Mouse (Mus musculus): ENCODE measurements at regions not wholly inside any gene's neighbourhood (a gene's known extent, or its start where the extent isn't known, plus 50 kb on each side); places are given as distances from the start of the nearest gene placed in this dataset.

DNA sequence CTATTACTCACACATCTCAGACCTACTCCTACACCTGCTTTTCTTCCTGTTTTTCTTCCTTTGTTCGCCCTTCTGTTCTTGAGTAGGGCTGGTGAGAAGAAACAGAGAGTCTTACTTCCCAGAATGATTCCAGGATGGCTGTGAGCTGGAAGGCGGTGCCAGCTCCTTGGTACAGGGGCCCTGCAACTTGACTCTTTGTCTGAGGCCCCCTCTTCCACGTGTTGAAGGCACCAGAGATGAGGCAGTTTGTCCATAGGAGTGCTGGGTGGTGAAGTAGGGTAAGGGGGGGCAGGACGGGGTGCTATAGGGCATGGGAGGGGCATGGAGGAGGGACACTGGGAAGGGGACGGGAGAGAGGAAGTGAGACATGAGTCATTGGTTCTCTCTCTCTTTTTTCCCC is 60.8 kb downstream of the Dmrta2 start:
- Histone ChIP-seq H3K4me2 (replicated peaks) (no peak overlapping the region), H3K4me3 (replicated peaks; ENCODE audit: low read length) (no peak overlapping the region), H3K9me3 (ENCODE audit: control insufficient read depth, low read length) (no peaks in the 10 kb centered on the region), H3K27ac (no peak overlapping the region), H3K36me3 (replicated peaks; ENCODE audit: control insufficient read depth, insufficient read depth) (no peaks in the 10 kb centered on the region), H3K4me1 (replicated peaks; ENCODE audit: control insufficient read depth, insufficient read depth, low read length) (no peaks in the 10 kb centered on the region), H3K27me3 (ENCODE audit: control insufficient read depth, insufficient read depth, low read length) (no peaks in the 10 kb centered on the region), H3K9ac (no peak overlapping the region)
- no peak for DNase-seq (ENCODE audit: low spot score)
- ATAC-seq (ENCODE audit: low FRiP score): no peak
- 72% methylated on average over 5 of the region's 5 CpGs for WGBS

GRCm38 (mm10) chr4:110044851-110045618 is 67.2 kb downstream of the Dmrta2 start:
- Histone ChIP-seq H3K27me3 (ENCODE audit: control insufficient read depth, insufficient read depth, low read length) (no peaks in the 10 kb centered on the region), H3K27ac (no peak overlapping the region), H3K4me2 (replicated peaks) (no peak overlapping the region), H3K36me3 (replicated peaks; ENCODE audit: control insufficient read depth, insufficient read depth) (no peaks in the 10 kb centered on the region), H3K4me3 (replicated peaks; ENCODE audit: low read length) (no peak overlapping the region), H3K9ac (no peak overlapping the region), H3K9me3 (ENCODE audit: control insufficient read depth, low read length) (no peaks in the 10 kb centered on the region), H3K4me1 (replicated peaks; ENCODE audit: control insufficient read depth, insufficient read depth, low read length) (no peaks in the 10 kb centered on the region)
- 90% methylated on average over 17 of the region's 17 CpGs for WGBS
- ATAC-seq (ENCODE audit: low FRiP score): no peak
- no peak for DNase-seq (ENCODE audit: low spot score)

DNA sequence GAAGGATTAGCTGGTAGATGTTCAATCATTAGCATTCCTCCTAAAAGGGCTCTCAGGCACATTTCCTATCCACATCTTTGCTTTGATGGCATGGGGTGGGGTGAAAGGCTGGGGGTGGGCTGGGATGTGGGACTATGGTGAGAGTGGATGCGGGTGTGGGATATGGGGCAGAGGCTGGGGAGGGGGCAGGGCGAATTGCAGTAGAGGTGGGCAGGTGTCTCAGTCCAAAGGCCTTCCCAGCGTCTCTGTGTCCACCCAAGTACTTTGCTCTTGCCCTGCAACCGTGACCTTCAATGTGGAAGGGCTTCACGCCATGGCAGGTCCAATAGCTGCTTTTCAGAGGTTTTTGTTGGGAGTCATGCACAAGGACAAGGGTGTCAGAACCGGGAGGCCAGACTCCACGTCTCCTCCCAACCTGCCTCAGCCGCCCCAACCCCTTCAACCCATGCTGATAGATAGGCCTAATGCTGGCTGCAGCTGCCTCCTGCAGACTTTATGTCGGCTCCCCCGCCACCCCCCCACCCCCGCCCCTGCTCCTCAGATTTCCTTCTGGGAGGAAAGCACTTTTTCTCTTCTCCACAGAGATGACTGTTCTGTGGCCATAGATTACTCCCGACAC is 67.9 kb downstream of the Dmrta2 start:
- Histone ChIP-seq H3K9me3 (ENCODE audit: control insufficient read depth, low read length) (no peaks in the 10 kb centered on the region), H3K27me3 (ENCODE audit: control insufficient read depth, insufficient read depth, low read length) (no peaks in the 10 kb centered on the region), H3K9ac (no peak overlapping the region), H3K36me3 (replicated peaks; ENCODE audit: control insufficient read depth, insufficient read depth) (no peaks in the 10 kb centered on the region), H3K4me2 (replicated peaks) (no peak overlapping the region), H3K27ac (no peak overlapping the region), H3K4me3 (replicated peaks; ENCODE audit: low read length) (no peak overlapping the region), H3K4me1 (replicated peaks; ENCODE audit: control insufficient read depth, insufficient read depth, low read length) (peaks cover 3% of the 10 kb centered on the region; the same call in 1 of the 2 replicates)
- 86% methylated on average over 12 of the region's 12 CpGs for WGBS
- ATAC-seq (ENCODE audit: low FRiP score) (no peak), DNase-seq (ENCODE audit: low spot score) (no peak)

GRCm38 (mm10) chr4:110046270-110046651 is 68.4 kb downstream of the Dmrta2 start:
- H3K27ac ChIP-seq: no peak overlapping the region

DNA sequence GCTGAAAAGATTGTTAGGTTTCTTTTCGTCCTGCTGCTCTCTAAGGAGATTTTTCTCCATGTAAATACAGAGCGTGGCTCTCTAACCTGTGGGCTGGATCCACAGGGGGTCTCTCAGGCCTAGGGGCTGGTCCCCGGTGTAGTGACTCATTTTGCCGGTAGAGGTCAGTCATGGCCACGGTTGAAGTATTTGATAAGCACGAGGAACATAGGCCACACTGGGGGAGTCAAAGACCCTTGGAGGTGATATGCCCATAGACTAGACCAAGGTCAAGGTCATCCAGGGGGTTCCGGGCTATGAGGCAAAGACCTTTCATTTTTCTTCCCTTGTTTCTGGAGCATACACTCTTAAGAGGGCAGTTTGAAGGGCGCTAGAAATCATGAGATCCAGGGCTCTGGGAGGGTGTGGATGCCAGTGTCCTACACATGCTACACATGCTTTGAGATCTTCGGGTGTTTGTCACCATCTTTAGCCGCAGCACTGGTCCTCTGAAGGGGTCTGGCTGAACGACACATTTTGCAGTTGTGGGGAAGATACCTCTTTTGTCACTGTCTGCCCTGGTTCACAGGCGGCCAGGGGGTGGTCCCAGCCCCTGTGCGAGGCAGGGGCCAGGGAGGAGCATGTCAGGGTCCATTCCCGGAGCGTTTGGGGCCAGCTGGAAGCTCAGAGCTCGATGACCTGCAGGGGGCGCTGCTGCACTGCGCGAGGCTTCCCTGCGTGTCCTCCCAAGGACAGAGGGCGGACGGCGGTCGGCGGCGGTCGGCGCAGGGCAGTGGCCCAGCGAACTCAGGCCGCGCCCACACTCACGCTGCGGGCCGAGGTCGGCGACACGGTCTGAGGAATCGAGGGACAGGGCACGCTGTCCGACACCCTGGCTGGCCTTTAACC is 72.8 kb downstream of the Dmrta2 start:
- peak overlapping the region; percentile 78 for H3K27ac ChIP-seq
- ATAC-seq (ENCODE audit: low FRiP score) (peak; percentile 92), DNase-seq (ENCODE audit: low spot score) (peak; percentile 96)
- H3K4me1 ChIP-seq (replicated peaks; ENCODE audit: control insufficient read depth, insufficient read depth, low read length): peaks cover 12% of the 10 kb centered on the region
- H3K36me3 ChIP-seq (replicated peaks; ENCODE audit: control insufficient read depth, insufficient read depth): no peaks in the 10 kb centered on the region
- peak overlapping the region; percentile 45 for H3K4me3 ChIP-seq (replicated peaks; ENCODE audit: low read length)
- H3K9me3 ChIP-seq (ENCODE audit: control insufficient read depth, low read length): no peaks in the 10 kb centered on the region
- WGBS: 2% methylated on average over 40 of the region's 40 CpGs
- H3K4me2 ChIP-seq (replicated peaks): peak overlapping the region; percentile 86
- no peaks in the 10 kb centered on the region for H3K27me3 ChIP-seq (ENCODE audit: control insufficient read depth, insufficient read depth, low read length)
- peak overlapping the region; percentile 71 for H3K9ac ChIP-seq

More at GRCm38 (mm10) chr4:110046270-110046651, 68.4 kb downstream of the Dmrta2 start:
- ATAC-seq (ENCODE audit: low FRiP score) (no peak), DNase-seq (ENCODE audit: low spot score) (no peak)
- WGBS: 89% methylated on average over 11 of the region's 11 CpGs
- H3K27me3 ChIP-seq (ENCODE audit: control insufficient read depth, insufficient read depth, low read length): no peaks in the 10 kb centered on the region
- no peak overlapping the region for H3K4me2 ChIP-seq (replicated peaks)
- H3K4me3 ChIP-seq (replicated peaks; ENCODE audit: low read length): no peak overlapping the region
- H3K9ac ChIP-seq: no peak overlapping the region
- H3K36me3 ChIP-seq (replicated peaks; ENCODE audit: control insufficient read depth, insufficient read depth): no peaks in the 10 kb centered on the region
- peaks cover 4% of the 10 kb centered on the region; the same call in 1 of the 2 replicates for H3K4me1 ChIP-seq (replicated peaks; ENCODE audit: control insufficient read depth, insufficient read depth, low read length)
- no peaks in the 10 kb centered on the region for H3K9me3 ChIP-seq (ENCODE audit: control insufficient read depth, low read length)

DNA sequence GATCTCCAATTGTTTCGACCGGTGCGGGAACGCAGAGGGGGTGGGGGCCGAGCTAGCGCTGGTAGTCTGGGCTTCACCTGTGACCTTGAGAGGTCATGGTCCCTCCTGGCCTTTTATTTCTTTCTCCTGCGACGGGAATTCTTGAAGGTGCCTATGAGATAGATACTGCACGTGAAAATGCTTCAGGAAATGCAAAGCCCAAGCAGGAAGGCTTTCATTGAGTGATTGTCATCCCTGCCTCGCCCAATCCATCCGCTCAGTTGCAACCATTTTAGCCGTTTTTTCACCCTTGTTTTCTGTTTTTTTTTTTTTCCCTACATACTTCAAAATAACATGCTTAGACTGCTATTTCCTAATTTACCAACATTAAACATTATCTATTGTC is 73.4 kb downstream of the Dmrta2 start:
- no peaks in the 10 kb centered on the region for H3K36me3 ChIP-seq (replicated peaks; ENCODE audit: control insufficient read depth, insufficient read depth)
- peaks cover 12% of the 10 kb centered on the region for H3K4me1 ChIP-seq (replicated peaks; ENCODE audit: control insufficient read depth, insufficient read depth, low read length)
- H3K9me3 ChIP-seq (ENCODE audit: control insufficient read depth, low read length): no peaks in the 10 kb centered on the region
- no peaks in the 10 kb centered on the region for H3K27me3 ChIP-seq (ENCODE audit: control insufficient read depth, insufficient read depth, low read length)
- peak overlapping the region; percentile 86 for H3K4me2 ChIP-seq (replicated peaks)
- 11% methylated on average over 12 of the region's 12 CpGs for WGBS
- peak overlapping the region; percentile 45 for H3K4me3 ChIP-seq (replicated peaks; ENCODE audit: low read length)
- ATAC-seq (ENCODE audit: low FRiP score): peak; percentile 49
- H3K9ac ChIP-seq: peak overlapping the region; percentile 71
- peak; percentile 39 for DNase-seq (ENCODE audit: low spot score)
- H3K27ac ChIP-seq: peak overlapping the region; percentile 78

DNA sequence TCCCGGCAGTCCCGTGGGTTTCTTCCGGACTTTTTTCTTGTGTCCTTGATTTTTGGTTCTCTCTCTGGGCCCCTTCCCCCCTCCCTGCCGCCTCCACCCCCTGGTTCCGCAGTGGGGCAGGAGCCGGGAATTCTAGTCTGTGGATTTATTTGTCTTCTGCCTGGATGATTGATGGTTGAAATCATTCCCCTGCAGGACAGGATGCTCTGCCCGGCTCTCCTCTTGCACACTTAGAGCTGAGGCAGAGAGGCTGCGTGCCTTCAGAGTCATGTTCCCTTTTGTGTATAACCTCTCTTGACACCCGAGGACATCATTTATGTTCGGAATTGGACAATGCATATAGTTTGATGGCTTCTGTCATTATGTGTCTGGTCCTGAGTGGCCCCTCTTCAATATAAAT is 74.0 kb downstream of the Dmrta2 start:
- ATAC-seq (ENCODE audit: low FRiP score): no peak
- Histone ChIP-seq H3K9me3 (ENCODE audit: control insufficient read depth, low read length) (no peaks in the 10 kb centered on the region), H3K27ac (peak overlapping the region; percentile 78), H3K4me1 (replicated peaks; ENCODE audit: control insufficient read depth, insufficient read depth, low read length) (peaks cover 12% of the 10 kb centered on the region), H3K9ac (peak overlapping the region; percentile 71), H3K36me3 (replicated peaks; ENCODE audit: control insufficient read depth, insufficient read depth) (no peaks in the 10 kb centered on the region), H3K4me2 (replicated peaks) (peak overlapping the region; percentile 86), H3K27me3 (ENCODE audit: control insufficient read depth, insufficient read depth, low read length) (no peaks in the 10 kb centered on the region), H3K4me3 (replicated peaks; ENCODE audit: low read length) (no peak overlapping the region)
- no peak for DNase-seq (ENCODE audit: low spot score)
- 27% methylated on average over 10 of the region's 10 CpGs for WGBS

- H3K9ac ChIP-seq: no peak overlapping the region
- H3K27me3 ChIP-seq (ENCODE audit: control insufficient read depth, insufficient read depth, low read length): no peaks in the 10 kb centered on the region
- H3K4me3 ChIP-seq (replicated peaks; ENCODE audit: low read length): no peak overlapping the region
- no peak overlapping the region for H3K27ac ChIP-seq
- ATAC-seq (ENCODE audit: low FRiP score): no peak
- no peak for DNase-seq (ENCODE audit: low spot score)
- no peaks in the 10 kb centered on the region for H3K9me3 ChIP-seq (ENCODE audit: control insufficient read depth, low read length)
- no peak overlapping the region for H3K4me2 ChIP-seq (replicated peaks)
- no peaks in the 10 kb centered on the region for H3K36me3 ChIP-seq (replicated peaks; ENCODE audit: control insufficient read depth, insufficient read depth)
- H3K4me1 ChIP-seq (replicated peaks; ENCODE audit: control insufficient read depth, insufficient read depth, low read length): peaks cover 12% of the 10 kb centered on the region
- 90% methylated on average over 4 of the region's 4 CpGs for WGBS
Measured at GRCm38 (mm10) chr4:110052998-110053397, 75.1 kb downstream of the Dmrta2 start.

DNA sequence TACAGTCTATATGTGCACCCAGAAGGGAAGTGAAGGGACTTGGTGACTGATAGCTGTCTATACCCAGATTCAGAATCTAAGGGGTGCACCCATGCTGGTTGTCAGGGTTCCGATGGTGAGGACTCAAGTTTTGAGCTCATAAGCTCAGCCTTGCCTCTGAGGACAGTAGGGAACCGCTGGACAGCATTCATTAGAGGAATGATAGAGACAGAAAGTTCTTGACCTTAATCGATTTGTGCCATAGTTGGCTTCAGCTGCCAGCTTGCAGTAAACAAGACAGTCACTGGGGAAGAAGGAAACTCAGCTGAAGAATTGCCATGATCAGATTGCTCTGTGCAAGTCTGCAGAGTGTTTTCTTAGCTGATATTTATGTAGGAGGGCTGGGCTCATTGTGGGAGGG is 96.0 kb downstream of the Dmrta2 start:
- Histone ChIP-seq H3K9ac (no peak overlapping the region), H3K36me3 (replicated peaks; ENCODE audit: control insufficient read depth, insufficient read depth) (no peaks in the 10 kb centered on the region), H3K9me3 (ENCODE audit: control insufficient read depth, low read length) (no peaks in the 10 kb centered on the region), H3K4me2 (replicated peaks) (no peak overlapping the region), H3K27me3 (ENCODE audit: control insufficient read depth, insufficient read depth, low read length) (no peaks in the 10 kb centered on the region), H3K27ac (no peak overlapping the region), H3K4me3 (replicated peaks; ENCODE audit: low read length) (no peak overlapping the region), H3K4me1 (replicated peaks; ENCODE audit: control insufficient read depth, insufficient read depth, low read length) (no peaks in the 10 kb centered on the region)
- WGBS: 87% methylated on average over 3 of the region's 3 CpGs
- ATAC-seq (ENCODE audit: low FRiP score) (no peak), DNase-seq (ENCODE audit: low spot score) (no peak)

All from hindbrain, embryonic 14.5 days (tissue).